Mouse (Mus musculus) bone marrow macrophage, adult 2 months (primary cell): ENCODE measurements around the gene Marcksl1. TPM values are rescaled to one million over a fixed set of nuclear protein-coding genes. Genes with fewer than 3 reads are reported as not detected.

Source experiments
- H3K27ac ChIP-seq: 2 replicates; pipeline ENCODE4 v1.5.1; 2012; ENCODE audit warnings: low read depth, low read length; ENCODE audit not compliant: insufficient read depth
- H3K4me1 ChIP-seq: 2 replicates; pipeline ENCODE4 v1.6.1; 2012; ENCODE audit warnings: low read length; ENCODE audit not compliant: control insufficient read depth, insufficient read depth
- H3K4me3 ChIP-seq: 2 replicates; pipeline ENCODE4 v1.5.1; 2012; ENCODE audit warnings: mild to moderate bottlenecking, low read length, moderate library complexity; ENCODE audit not compliant: insufficient read depth
- CTCF ChIP-seq: IDR thresholded peaks from 2 replicates; pipeline ENCODE4 v1.5.1; 2012; ENCODE audit warnings: low read depth, mild to moderate bottlenecking, low read length, moderate library complexity
- POLR2A ChIP-seq: IDR thresholded peaks from 2 replicates; pipeline ENCODE4 v1.6.1; 2012; ENCODE audit warnings: mild to moderate bottlenecking, low read depth, low read length, borderline replicate concordance
- polyA plus RNA-seq: library from polyadenylated mRNA; stranded (reverse); fragments of >200 nt; gene quantifications from 2 replicates; pipeline ENCODE4 v1.2.4, GENCODE M21; 2012; ENCODE audit not compliant: missing spikeins, insufficient read depth, insufficient read length

Marcksl1 gene
- polyA plus RNA-seq: 157 and 166 TPM in 2 replicates

GRCm38 (mm10) chr4:129513086-129513767 is at the start of gene Marcksl1:
Marcksl1 (plus strand) TSS chr4:129513581.
- Histone ChIP-seq H3K27ac (no peak within 1 kb of the TSS), H3K4me3 (peak within 1 kb of the TSS; percentile 64), H3K4me1 (peaks cover 23% of the 10 kb centered on the region)
- TF ChIP-seq POLR2A (no peak; the same call in 1 of the 2 replicates), CTCF (no peak)

GRCm38 (mm10) chr4:129464286-129464815 is 49.0 kb upstream of the Marcksl1 start:
- Histone ChIP-seq H3K4me1 (peaks cover 8% of the 10 kb centered on the region), H3K4me3 (no peak overlapping the region), H3K27ac (no peak overlapping the region)
- peak; percentile 3; the same call in 1 of the 2 replicates for TF ChIP-seq CTCF
- no peak for TF ChIP-seq POLR2A

GRCm38 (mm10) chr4:129476047-129476446 is 37.3 kb upstream of the Marcksl1 start:
- no peaks in the 10 kb centered on the region for H3K4me1 ChIP-seq
- TF ChIP-seq POLR2A: no peak
- TF ChIP-seq CTCF: no peak
- no peak overlapping the region for H3K27ac ChIP-seq
- no peak overlapping the region for H3K4me3 ChIP-seq

GRCm38 (mm10) chr4:129479863-129480262 is 33.5 kb upstream of the Marcksl1 start:
- no peak for TF ChIP-seq CTCF
- TF ChIP-seq POLR2A: no peak
- H3K27ac ChIP-seq: no peak overlapping the region
- no peak overlapping the region for H3K4me3 ChIP-seq
- no peaks in the 10 kb centered on the region for H3K4me1 ChIP-seq

GRCm38 (mm10) chr4:129481090-129481489 is 32.3 kb upstream of the Marcksl1 start:
- Histone ChIP-seq H3K4me3 (no peak overlapping the region), H3K4me1 (no peaks in the 10 kb centered on the region), H3K27ac (no peak overlapping the region)
- TF ChIP-seq CTCF: no peak
- TF ChIP-seq POLR2A: no peak

- H3K4me3 ChIP-seq: no peak within 1 kb of the TSS
- no peak within 1 kb of the TSS for H3K27ac ChIP-seq
- no peak for TF ChIP-seq POLR2A
- TF ChIP-seq CTCF: no peak
These were observed 22.2 kb upstream of the Marcksl1 start, which contains the start of the genes Tssk3 and Fam229a for GRCm38 (mm10) chr4:129490972-129491880. Tssk3 (minus strand) TSS chr4:129491022. Fam229a (plus strand) TSS chr4:129491190.

GRCm38 (mm10) chr4:129494681-129495080 is 18.7 kb upstream of the Marcksl1 start:
- H3K4me3 ChIP-seq: no peak overlapping the region
- TF ChIP-seq CTCF (no peak), POLR2A (no peak)
- H3K27ac ChIP-seq: no peak overlapping the region
- peaks cover 36% of the 10 kb centered on the region for H3K4me1 ChIP-seq

More at GRCm38 (mm10) chr4:129490972-129491880, 22.2 kb upstream of the Marcksl1 start, which contains the start of the genes Tssk3 and Fam229a:
- peaks cover 9% of the 10 kb centered on the region for H3K4me1 ChIP-seq

GRCm38 (mm10) chr4:129495672-129496562 is 17.5 kb upstream of the Marcksl1 start:
- TF ChIP-seq CTCF: no peak
- TF ChIP-seq POLR2A: no peak
- Histone ChIP-seq H3K27ac (peak overlapping the region; percentile 76), H3K4me3 (peak overlapping the region; percentile 31; the same call in 1 of the 2 replicates), H3K4me1 (peaks cover 45% of the 10 kb centered on the region)

- Histone ChIP-seq H3K4me3 (peak overlapping the region; percentile 31), H3K4me1 (peaks cover 50% of the 10 kb centered on the region), H3K27ac (peak overlapping the region; percentile 90)
- no peak for TF ChIP-seq POLR2A
- no peak for TF ChIP-seq CTCF
These were observed 16.8 kb upstream of the Marcksl1 start for GRCm38 (mm10) chr4:129496631-129497030.
